Mouse (Mus musculus) heart, adult 2 months (tissue): ENCODE measurements at regions not wholly inside any gene's neighbourhood (a gene's known extent, or its start where the extent isn't known, plus 50 kb on each side); places are given as distances from the start of the nearest gene placed in this dataset.

Experiments used
- CTCF ChIP-seq: fragments of 200-600 bp; IDR thresholded peaks from 2 replicates; pipeline ENCODE4 v1.8.1; 2022; ENCODE audit warnings: antibody characterized with exemption, mild to moderate bottlenecking, moderate library complexity
- POLR2A ChIP-seq: fragments of 200-500 bp; IDR thresholded peaks from 2 replicates; pipeline ENCODE4 v1.6.1; 2011; ENCODE audit warnings: mild to moderate bottlenecking, low read depth, low read length, control low read depth; ENCODE audit not compliant: insufficient read depth

DNA sequence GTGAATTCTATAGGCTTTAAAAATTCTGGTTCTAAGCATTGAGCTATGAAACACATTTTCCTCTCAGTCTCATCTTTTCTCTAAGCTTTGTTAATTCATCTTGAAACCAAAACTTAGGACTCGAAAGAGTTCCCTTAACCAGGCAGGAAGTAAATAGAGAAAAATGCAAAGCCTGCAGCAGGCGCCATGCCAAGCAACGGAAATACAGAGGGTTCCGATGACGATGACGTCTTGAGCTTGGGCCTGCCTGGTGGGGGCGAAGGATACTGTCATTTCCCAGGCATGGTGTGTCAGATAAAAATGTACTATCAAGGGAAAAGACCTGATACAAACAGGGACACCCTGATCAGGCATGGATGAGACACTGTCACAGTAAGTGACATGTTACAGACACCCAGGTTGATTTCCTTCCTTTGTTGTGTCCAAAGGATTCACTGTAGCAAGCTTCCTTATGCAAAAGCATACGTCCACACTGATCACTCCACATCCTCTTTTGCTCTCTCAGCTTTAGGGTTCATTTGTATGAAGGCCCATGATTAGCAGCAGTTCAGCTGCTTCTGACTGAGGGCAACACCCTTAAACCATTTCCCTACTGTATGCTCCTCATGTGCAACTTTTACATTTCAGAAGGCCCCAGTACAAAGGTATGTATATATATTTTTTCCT is 135.0 kb downstream of the Cemip2 start:
- TF ChIP-seq CTCF (no peak), POLR2A (0 out of 2 replicates have a peak, but pooled peaks have one; percentile 11)
